Mouse (Mus musculus): ENCODE measurements at regions not wholly inside any gene's neighbourhood (a gene's known extent, or its start where the extent isn't known, plus 50 kb on each side); places are given as distances from the start of the nearest gene placed in this dataset.

DNA sequence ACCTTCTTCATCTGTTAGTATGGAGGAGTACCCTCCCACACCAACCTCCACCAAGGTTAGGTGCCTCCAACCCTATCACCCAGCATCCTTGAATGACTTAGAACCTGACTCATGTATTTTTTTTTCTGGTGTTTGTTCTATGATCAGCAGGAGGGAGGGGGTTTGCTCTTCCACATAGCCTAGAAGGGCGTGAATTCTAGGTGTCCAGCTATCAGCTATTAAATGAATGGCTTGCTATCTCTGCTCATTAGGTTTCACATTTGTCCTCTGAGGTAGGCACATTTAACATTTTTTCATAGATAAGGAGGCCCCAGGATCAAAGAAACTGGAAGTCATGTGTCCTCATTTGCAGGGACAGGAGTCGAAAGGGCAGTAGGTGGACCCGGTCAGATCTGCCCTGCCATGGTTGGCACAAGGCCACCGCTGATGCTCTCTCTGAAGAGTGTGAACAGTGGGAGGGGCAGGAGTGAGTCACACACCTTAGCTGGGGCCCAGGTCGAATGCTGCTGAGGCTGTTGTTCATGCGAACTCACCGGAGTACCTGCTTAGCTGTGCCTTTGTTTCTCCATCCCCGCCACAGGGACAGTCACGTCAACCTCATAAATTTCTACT is 424.4 kb downstream of the Med13l start:
- WGBS = 89% methylated on average over 9 of the region's 9 CpGs
- Histone ChIP-seq H3K27ac (replicated peaks) (no peak overlapping the region), H3K9ac (no peak overlapping the region), H3K4me1 (replicated peaks) (no peaks in the 10 kb centered on the region; the same call in 1 of the 2 replicates), H3K36me3 (no peaks in the 10 kb centered on the region), H3K9me3 (no peaks in the 10 kb centered on the region), H3K27me3 (no peaks in the 10 kb centered on the region), H3K4me2 (no peak overlapping the region), H3K4me3 (no peak overlapping the region)
- ATAC-seq (ENCODE audit: low FRiP score, low read depth) = no peak

DNA sequence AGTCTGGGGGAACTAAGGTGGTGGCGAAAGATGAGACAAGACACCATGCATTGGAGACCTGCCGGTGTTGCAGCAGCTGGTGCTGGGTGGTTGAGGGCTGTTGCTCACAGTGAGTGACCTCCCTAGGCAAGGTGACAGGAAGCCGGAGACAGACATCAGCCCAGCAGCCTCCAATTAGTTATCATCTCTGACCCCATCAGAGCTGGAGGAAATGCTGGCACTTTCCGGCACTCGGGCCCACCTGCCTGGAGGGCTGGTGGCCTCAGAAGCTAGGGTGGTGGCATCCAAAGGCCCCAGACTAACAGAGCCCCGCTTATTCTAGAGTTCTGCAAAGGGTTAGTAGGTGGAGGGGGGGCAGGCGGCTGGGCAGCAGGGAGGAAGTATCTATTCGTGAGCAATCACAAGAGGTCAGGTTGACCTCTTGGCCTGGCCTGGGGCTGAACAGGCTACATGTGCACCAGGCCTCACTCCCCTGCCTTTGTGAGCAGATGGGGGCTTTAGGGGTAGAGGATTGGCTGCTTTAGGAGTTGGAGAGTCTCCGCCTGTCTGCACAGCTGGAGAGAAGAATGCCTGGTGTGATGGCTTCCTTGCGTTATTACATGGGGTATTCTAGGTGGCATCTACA is 427.0 kb downstream of the Med13l start:
- H3K9ac ChIP-seq = no peak overlapping the region
- H3K4me3 ChIP-seq = no peak overlapping the region
- H3K36me3 ChIP-seq = no peaks in the 10 kb centered on the region
- H3K4me2 ChIP-seq = no peak overlapping the region
- no peaks in the 10 kb centered on the region for H3K4me1 ChIP-seq (replicated peaks)
- no peaks in the 10 kb centered on the region for H3K9me3 ChIP-seq
- no peak for ATAC-seq (ENCODE audit: low FRiP score, low read depth)
- no peak overlapping the region for H3K27ac ChIP-seq (replicated peaks)
- no peaks in the 10 kb centered on the region for H3K27me3 ChIP-seq
- WGBS = 70% methylated on average over 10 of the region's 10 CpGs

DNA sequence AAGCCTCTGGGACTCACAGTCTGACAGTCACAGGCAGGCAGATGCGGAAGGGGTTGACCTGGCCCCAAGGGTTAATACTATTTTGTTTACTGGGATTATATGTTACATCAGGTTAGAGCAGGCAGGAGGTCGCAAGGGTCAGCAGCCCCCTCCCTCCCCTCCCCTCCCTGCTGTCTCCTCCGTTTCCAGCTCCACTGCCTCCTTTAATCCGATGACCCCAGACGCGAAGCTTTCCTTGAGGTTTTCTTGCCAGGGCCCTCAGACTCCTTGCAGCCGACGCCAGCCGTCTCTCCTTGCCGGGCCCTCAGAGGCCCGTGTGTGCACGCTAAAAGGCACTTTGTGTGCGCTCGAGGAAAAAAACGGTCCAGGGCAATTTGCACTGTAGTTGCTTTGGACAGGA is 438.6 kb downstream of the Med13l start:
- no peaks in the 10 kb centered on the region for H3K27me3 ChIP-seq
- H3K4me1 ChIP-seq (replicated peaks) = no peaks in the 10 kb centered on the region
- H3K4me3 ChIP-seq = no peak overlapping the region
- 14% methylated on average over 15 of the region's 15 CpGs for WGBS
- H3K4me2 ChIP-seq = no peak overlapping the region
- no peaks in the 10 kb centered on the region for H3K9me3 ChIP-seq
- H3K36me3 ChIP-seq = no peaks in the 10 kb centered on the region
- no peak overlapping the region for H3K27ac ChIP-seq (replicated peaks)
- ATAC-seq (ENCODE audit: low FRiP score, low read depth) = no peak
- H3K9ac ChIP-seq = no peak overlapping the region

DNA sequence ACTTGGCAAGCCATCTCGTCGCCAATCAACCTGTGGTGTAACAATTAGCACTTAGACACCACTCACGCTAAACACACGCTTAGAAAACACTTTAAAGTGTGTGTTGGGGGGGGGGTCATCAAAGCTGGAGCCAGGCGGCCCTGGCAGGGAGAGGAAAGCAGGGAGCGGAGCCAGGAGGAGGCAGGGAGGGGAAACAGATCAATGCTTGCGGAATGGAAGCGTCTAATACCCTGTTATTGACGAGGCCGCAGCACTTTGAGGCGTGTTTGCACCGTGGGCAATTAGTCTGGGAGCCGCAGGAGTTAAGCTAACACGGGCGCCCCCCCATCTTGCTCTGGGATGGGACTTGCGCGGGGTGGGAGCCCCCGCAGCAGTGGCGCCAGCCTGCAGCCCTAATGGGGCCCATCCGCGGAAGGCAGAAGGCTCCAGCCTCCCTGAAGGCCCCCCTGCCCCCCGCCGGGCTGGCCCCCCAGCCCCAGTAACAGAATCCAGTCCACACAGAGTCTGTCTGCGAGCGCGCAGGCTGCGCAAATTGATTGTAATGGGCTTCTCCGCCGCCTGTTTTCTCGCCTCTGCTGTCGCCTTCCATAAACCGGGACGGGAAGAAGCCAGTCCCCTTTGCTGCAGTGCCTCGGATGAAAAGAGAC is 445.5 kb downstream of the Med13l start:
- peak overlapping the region; percentile 38 for H3K4me3 ChIP-seq
- no peak overlapping the region for H3K27ac ChIP-seq (replicated peaks)
- peak overlapping the region; percentile 62 for H3K9ac ChIP-seq
- no peak for ATAC-seq (ENCODE audit: low FRiP score, low read depth)
- peaks cover 12% of the 10 kb centered on the region for H3K4me1 ChIP-seq (replicated peaks)
- H3K27me3 ChIP-seq = peaks cover 23% of the 10 kb centered on the region; the same call in 1 of the 2 replicates
- H3K36me3 ChIP-seq = no peaks in the 10 kb centered on the region
- H3K4me2 ChIP-seq = peak overlapping the region; percentile 94
- under 1% methylated on average over 34 of the region's 34 CpGs for WGBS
- no peaks in the 10 kb centered on the region for H3K9me3 ChIP-seq

DNA sequence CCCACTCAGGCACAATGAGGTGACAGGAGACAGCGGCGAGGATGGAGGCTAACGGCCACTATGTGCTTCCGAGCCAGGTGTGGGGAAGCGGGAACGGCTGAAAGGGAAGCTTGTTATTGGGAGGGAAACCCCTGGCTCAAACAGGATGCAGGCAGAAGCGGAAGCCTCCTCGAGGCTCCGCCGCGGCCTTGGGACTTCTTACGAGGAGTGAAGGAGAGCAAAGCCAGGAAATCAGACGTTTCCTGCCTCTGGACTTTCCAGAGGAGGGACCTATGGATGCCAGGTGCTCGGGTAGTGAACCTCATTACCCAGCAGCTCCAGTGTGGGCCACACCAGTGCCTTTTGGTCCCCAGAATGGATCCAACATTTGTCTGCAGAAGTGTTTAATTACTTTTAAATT is 449.6 kb downstream of the Med13l start:
- H3K4me2 ChIP-seq = no peak overlapping the region
- WGBS = 87% methylated on average over 14 of the region's 14 CpGs
- H3K36me3 ChIP-seq = no peaks in the 10 kb centered on the region
- no peak overlapping the region for H3K27ac ChIP-seq (replicated peaks)
- H3K27me3 ChIP-seq = peaks cover 19% of the 10 kb centered on the region; the same call in 1 of the 2 replicates
- H3K4me3 ChIP-seq = no peak overlapping the region
- H3K9me3 ChIP-seq = 0 out of 2 replicates have a peak, but pooled peaks cover 3% of the 10 kb centered on the region
- no peak for ATAC-seq (ENCODE audit: low FRiP score, low read depth)
- peaks cover 12% of the 10 kb centered on the region for H3K4me1 ChIP-seq (replicated peaks)
- no peak overlapping the region for H3K9ac ChIP-seq

DNA sequence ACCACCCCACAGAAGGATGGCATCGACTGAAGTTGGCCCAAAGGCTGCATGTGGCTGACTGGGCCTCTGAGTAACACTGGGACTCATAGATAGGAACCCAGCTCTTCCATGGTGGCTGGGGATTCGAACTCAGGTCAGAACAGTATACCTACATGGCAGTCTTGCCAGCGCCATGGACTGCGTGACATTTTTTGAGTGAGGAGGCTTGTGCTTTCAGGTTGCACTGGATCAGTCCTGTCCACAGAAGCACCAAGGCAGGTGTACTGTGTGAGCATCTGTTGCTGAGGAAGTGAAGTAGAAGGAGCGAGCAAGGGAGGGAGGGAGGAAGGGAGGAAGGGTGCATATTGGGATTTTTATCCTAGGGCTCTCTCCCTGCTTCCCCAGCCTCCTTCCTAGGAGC is 454.7 kb downstream of the Med13l start:
- Histone ChIP-seq H3K27me3 (no peaks in the 10 kb centered on the region), H3K27ac (replicated peaks) (no peak overlapping the region), H3K36me3 (no peaks in the 10 kb centered on the region), H3K4me2 (no peak overlapping the region), H3K4me1 (replicated peaks) (peaks cover 5% of the 10 kb centered on the region), H3K9ac (no peak overlapping the region), H3K4me3 (no peak overlapping the region), H3K9me3 (0 out of 2 replicates have a peak, but pooled peaks cover 3% of the 10 kb centered on the region)
- 0 out of 2 replicates have a peak, but pooled peaks have one; percentile 19 for ATAC-seq (ENCODE audit: low FRiP score, low read depth)
- 88% methylated on average over 5 of the region's 5 CpGs for WGBS

DNA sequence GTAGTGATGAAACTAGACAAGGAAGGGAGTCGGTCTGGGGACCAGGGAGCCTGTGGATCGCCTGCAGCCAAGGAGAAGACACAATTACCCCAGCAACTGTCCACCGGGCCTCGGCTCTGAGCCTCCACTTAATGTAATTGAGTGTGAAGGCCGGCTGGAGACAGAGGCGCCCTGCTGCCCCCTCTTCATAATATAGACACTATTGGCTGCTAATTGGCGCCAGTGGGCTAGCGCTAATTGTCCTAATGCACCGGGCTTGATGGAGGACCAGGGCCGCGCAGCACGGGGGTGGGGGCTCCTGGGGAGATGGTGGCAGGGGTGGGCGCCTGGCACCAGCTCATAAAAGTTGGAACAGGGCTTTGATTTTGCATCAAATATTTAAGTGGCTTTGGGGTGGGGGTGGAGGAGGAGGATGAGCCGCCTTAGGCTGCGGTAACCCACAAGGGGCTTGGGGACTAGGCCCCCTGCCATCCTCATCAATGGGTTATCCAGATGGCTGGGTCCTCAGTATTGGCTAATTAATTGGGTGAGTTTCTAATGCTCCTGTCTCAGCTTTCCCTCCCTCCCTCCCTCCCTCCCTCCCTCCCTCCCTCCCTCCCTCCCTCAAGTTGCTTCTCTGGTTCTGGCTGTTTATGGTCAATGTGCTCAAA is 455.3 kb downstream of the Med13l start:
- peak; percentile 51; the same call in 1 of the 2 replicates for ATAC-seq (ENCODE audit: low FRiP score, low read depth)
- no peak overlapping the region for H3K27ac ChIP-seq (replicated peaks)
- WGBS = 9% methylated on average over 15 of the region's 15 CpGs

DNA sequence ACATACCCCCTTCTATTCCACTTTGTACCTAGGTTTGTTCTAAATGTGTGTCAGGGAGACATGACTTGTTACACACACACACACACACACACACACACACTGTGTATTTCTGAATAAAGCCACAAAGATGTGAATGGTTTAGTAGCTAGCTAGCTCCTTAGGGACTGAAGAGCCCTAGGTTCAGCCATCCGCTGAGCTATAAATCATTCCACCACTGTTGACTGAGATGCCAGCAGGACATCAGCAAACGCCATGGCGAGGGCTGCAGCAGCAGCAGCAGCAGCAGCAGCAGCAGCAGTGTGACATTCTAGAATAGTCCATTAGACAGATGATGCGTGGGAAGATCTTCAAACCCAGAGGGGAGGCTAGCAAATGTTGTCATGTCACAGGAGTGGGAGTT is 455.9 kb downstream of the Med13l start:
- peaks cover 5% of the 10 kb centered on the region for H3K4me1 ChIP-seq (replicated peaks)
- H3K36me3 ChIP-seq = no peaks in the 10 kb centered on the region
- 17% methylated on average over 4 of the region's 4 CpGs for WGBS
- no peak overlapping the region for H3K4me3 ChIP-seq
- no peak overlapping the region for H3K4me2 ChIP-seq
- H3K9ac ChIP-seq = no peak overlapping the region
- 0 out of 2 replicates have a peak, but pooled peaks cover 3% of the 10 kb centered on the region for H3K9me3 ChIP-seq
- no peak for ATAC-seq (ENCODE audit: low FRiP score, low read depth)
- H3K27me3 ChIP-seq = no peaks in the 10 kb centered on the region
- H3K27ac ChIP-seq (replicated peaks) = no peak overlapping the region

More for the DNA sequence above, 455.3 kb downstream of the Med13l start:
- Histone ChIP-seq H3K9me3 (0 out of 2 replicates have a peak, but pooled peaks cover 3% of the 10 kb centered on the region), H3K36me3 (no peaks in the 10 kb centered on the region), H3K9ac (no peak overlapping the region), H3K4me1 (replicated peaks) (peaks cover 5% of the 10 kb centered on the region), H3K4me2 (no peak overlapping the region), H3K27me3 (no peaks in the 10 kb centered on the region), H3K4me3 (no peak overlapping the region)

DNA sequence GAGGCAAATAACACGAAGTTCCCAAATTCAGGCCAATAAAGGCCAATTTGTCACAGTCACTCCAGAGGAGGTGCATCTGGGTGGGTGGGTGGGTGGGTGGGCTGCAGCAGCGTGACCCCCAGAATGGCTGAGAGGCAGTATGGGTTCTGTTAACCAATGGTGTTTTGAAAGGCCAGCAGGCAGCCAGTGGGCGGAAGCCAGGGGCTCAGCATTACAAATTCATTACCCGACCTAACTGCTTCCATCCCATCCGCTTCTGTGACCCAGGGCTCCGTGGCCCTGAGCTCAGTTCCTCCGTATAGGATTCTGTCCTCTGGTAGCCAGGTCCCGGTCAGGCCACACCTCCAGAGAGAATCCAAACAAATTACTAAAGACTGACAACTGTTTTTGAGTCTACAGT is 463.5 kb downstream of the Med13l start:
- H3K4me3 ChIP-seq = no peak overlapping the region
- no peak overlapping the region for H3K4me2 ChIP-seq
- no peak overlapping the region for H3K27ac ChIP-seq (replicated peaks)
- H3K9ac ChIP-seq = no peak overlapping the region
- no peaks in the 10 kb centered on the region for H3K36me3 ChIP-seq
- no peak for ATAC-seq (ENCODE audit: low FRiP score, low read depth)
- no peaks in the 10 kb centered on the region for H3K4me1 ChIP-seq (replicated peaks)
- H3K27me3 ChIP-seq = peaks cover 3% of the 10 kb centered on the region; the same call in 1 of the 2 replicates
- no peaks in the 10 kb centered on the region for H3K9me3 ChIP-seq
- WGBS = 53% methylated on average over 8 of the region's 8 CpGs

DNA sequence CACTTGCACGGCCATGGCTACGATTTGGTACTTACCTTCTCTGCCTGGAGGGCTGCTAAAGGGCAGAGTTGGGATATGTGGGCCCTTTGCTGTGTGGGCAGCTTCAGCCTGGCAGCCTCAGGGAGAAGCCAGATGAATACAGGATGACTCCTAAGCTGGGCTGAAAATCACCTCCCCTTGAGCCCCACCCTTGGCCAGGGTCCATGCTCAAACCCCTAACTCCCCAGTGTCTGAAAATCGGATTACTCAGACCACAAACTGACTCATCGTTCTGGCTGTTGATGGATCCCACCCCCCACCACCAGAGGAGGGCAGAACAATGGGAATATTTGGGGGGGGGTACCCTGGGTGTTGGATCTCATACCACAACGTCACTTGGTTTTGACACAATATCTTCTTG is 471.6 kb downstream of the Med13l start:
- Histone ChIP-seq H3K4me2 (no peak overlapping the region), H3K27me3 (0 out of 2 replicates have a peak, but pooled peaks cover 4% of the 10 kb centered on the region), H3K9me3 (no peaks in the 10 kb centered on the region), H3K4me3 (no peak overlapping the region), H3K27ac (replicated peaks) (no peak overlapping the region), H3K4me1 (replicated peaks) (no peaks in the 10 kb centered on the region), H3K36me3 (no peaks in the 10 kb centered on the region), H3K9ac (no peak overlapping the region)
- ATAC-seq (ENCODE audit: low FRiP score, low read depth) = no peak
- 90% methylated on average over 5 of the region's 5 CpGs for WGBS

DNA sequence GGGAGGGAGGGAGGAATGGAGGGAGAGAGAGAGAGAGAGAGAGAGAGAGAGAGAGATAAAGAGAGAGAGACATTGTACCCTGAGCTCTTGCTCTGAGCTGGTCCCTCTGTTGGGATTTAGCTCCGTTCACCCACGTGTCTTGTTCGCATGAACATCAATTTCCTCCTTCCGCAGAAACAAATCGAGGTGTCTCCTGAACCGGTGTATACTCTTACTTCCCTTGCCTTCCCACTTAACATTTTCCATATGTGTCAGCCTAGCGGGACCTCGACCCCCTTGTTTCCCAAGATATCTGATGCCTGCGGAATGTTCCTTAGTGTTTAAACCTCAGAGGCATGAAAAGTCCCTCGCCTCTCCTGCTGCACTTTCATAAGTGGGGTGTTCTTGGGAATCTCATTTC is 484.1 kb downstream of the Med13l start:
- 89% methylated on average over 10 of the region's 10 CpGs for WGBS
- Histone ChIP-seq H3K9me3 (no peaks in the 10 kb centered on the region), H3K4me1 (replicated peaks) (no peaks in the 10 kb centered on the region), H3K4me3 (no peak overlapping the region), H3K4me2 (no peak overlapping the region), H3K36me3 (no peaks in the 10 kb centered on the region), H3K27ac (replicated peaks) (no peak overlapping the region), H3K9ac (no peak overlapping the region), H3K27me3 (no peaks in the 10 kb centered on the region)
- no peak for ATAC-seq (ENCODE audit: low FRiP score, low read depth)

DNA sequence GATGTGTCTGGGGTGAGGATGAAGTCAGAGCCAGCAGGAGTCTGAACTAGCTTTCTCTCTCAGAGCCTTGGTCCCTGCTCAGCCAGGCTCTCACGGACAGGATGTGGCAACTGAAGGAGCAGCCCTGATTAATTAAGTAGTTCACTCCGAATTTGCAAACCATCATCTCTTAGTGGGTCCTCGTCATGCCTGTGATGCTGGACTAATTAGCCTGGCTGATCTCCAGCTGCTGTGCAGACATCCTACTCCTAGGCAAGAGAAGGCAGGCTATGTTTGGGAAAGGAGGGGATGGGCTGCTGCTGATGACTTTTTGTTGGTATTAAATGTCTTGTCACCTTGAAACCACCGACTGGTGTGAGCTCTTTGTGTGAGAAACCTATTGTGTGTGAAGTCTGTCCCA is 487.1 kb downstream of the Med13l start:
- Histone ChIP-seq H3K9me3 (no peaks in the 10 kb centered on the region), H3K27me3 (no peaks in the 10 kb centered on the region), H3K27ac (replicated peaks) (no peak overlapping the region), H3K36me3 (no peaks in the 10 kb centered on the region), H3K9ac (no peak overlapping the region), H3K4me1 (replicated peaks) (no peaks in the 10 kb centered on the region), H3K4me3 (no peak overlapping the region), H3K4me2 (no peak overlapping the region)
- WGBS = 34% methylated on average over 4 of the region's 4 CpGs
- no peak for ATAC-seq (ENCODE audit: low FRiP score, low read depth)
